Mouse (Mus musculus): ENCODE measurements around the gene Nrxn1.

The Nrxn1 gene

DNA sequence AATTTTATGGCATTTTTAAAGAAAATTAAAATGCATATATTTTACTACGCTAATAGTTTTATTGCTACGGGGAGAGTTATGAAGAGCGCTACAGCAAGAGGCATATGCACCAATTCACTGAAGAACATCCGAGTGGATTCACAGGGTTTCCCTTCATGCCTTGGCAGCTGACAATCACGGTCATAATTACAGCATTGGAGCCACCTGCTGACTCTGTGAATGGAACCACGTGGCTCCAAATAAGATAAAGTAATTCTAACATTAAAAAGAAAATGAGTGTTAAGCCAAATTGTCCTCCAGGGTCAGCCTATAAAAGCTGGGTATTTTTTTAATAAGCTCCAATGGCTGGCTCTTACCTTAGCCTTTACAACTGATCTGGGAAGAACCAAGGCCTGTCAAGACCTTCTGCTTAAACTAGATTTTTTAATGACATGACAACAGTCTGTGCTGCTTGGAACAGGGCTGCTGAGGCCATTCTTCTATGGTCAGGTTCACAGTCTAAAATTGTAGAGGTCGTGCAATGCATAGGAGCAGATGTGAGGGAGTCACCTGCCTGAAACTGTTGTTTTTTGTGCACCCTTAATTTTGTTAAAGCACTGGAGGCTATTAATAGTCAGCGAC lies 548.1 kb downstream of the Nrxn1 start:
- TF ChIP-seq GATA4 (IDR thresholded peaks at IDR 0.05; ENCODE audit: insufficient replicate concordance, low read length), result no peak

DNA sequence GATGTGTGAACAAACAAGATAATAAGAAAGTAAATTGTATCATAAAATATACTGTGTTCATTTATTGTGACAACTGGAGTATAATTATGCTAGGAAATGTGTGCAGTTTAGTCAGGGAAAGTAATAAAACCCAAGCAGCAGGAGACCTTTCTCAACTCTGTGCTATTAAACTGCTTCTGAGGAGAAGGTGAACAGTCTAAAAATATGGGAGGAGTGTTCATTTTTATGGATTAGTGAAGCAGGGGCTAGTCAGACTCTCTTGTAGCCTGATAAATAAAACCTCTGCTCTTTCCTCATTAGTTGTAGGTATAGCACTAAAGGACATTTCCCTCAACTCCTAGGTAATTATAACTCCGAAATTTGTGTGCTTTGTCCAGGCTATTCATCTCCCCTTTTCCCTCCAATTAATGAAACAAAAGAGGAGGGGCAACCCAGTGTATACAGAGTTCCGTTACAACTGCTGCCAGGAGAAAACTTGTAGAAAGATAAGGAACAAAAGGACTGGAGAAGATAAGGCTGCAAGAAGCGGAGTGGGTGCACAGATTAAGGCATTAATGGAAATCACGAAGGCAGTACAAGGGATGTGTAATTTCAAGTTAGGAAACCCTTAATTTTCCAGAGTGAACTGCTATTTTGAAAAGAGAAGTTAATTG lies 548.8 kb downstream of the Nrxn1 start:
- TF ChIP-seq GATA4 (IDR thresholded peaks at IDR 0.05; ENCODE audit: insufficient replicate concordance, low read length), result no peak

DNA sequence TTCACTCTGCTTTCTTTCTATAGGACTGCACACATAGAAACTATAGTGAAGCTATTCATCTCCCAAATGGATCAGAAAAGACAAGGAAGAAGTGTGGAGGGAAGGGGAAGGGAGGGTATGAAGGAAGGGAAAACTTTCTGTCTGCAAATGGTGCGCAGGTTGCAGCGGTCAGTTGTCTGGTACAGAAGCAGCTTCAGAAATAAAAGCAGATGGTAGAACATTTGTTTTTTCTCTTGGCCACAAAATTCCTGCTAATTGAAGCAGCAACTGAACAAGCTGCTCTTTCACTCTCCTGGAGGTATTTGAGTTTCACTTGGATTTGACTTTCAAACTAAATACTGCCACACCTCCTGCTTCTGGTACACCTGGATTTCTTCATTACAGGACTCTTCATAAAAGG lies 561.4 kb downstream of the Nrxn1 start:
- TF ChIP-seq GATA4 (IDR thresholded peaks at IDR 0.05; ENCODE audit: insufficient replicate concordance, low read length), result no peak

DNA sequence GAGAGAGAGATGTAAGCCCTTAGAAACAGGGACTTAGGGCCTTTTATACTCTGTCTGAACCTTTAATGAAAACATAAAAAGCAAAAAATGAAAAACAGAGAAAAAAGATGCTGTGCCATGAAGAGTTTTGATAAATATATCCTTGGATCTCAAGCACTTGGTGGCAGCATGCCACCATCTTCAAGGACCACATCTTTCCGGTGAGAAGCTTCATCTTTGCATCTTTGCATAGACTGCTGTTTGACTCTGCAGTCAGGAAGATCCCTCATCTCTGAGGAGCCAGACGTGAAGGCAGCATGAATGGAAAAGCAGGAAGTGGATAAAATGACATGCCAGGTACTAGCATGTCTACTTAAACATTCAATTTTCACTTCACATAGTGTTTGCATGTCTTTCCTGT lies 586.8 kb downstream of the Nrxn1 start:
- no peak for TF ChIP-seq GATA4 (IDR thresholded peaks at IDR 0.05; ENCODE audit: insufficient replicate concordance, low read length)

DNA sequence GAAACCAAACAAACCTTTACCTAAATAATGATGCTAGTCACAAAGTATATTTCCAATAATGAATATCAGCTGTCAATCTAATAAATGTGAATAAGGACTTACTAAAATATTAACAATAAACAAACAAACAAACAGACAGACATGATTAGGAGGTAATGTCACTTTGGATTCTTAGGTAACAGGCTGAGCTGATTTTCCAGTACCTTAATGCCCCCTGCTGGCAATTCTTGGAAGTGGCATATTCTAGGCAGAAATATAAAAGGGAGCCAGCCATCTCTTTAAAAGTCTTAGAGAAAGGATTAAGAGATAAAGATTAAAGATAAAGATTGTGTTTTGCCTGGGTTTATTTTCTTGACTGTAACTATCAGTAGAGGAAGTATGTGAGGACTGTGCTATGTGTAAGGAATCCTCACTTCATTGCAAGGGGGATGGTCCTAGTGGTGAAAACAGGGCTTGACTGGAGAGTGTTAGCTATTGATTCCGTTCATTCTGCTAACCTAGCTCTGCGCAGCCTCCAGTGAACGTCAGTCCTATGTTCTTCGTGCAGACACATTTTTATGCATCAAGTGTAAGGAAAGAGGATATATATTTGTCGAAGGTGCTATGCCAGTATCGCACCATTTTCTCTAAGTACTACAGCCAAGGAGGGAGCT lies 591.7 kb downstream of the Nrxn1 start:
- TF ChIP-seq GATA4 (IDR thresholded peaks at IDR 0.05; ENCODE audit: insufficient replicate concordance, low read length), result no peak

DNA sequence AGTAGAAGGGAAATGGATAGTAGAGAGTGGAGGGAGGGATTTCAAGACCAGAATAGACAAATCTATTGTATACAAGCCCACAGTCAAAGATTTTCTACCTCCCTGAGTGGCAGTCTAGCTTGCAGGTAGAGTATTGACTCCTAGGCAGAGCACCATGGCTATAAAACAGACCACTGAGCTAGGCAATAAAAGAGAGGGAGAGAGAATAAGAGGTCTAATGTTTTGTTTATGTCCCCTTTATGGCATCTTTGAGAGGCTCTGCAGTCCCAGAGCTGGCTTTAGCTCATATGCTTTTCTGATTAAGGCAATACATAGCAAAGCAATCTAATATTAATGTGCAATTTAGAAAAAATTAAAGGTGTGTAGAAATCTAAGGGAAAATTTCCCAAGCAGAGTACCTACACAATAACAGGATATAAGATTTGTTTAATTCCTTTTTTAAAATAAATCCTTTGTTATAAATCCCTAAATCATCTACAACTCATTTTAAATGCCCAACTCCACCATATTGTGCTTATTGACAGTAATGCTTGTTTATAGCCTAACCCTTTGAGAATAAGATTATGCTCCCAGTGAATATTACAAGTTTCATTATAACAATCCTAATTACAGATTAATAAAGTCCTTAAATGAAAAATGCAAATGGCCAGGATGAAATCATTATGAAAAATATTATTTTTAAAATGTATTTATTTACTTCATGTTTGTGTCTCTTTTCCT lies 613.2 kb downstream of the Nrxn1 start:
- no peak for TF ChIP-seq GATA4 (IDR thresholded peaks at IDR 0.05; ENCODE audit: insufficient replicate concordance, low read length)

DNA sequence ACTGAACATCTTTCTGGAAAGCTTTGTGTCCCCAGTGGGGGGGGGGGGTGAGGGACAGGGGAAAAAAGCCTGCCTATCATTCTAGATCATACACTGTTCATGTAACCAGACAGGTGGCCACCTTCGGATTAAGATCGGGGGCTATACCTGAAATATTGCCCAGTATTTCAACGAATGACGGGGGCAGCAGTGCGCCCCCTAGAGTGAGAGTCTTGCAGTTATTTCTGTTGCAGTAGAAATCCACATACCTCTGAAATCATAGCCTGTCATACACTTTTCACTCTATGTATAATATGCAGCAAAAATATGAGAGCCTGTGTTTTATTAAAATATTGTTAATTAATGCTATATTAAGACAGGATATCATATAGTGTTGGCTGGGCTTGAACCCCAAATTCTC lies 636.1 kb downstream of the Nrxn1 start:
- no peak for TF ChIP-seq GATA4 (IDR thresholded peaks at IDR 0.05; ENCODE audit: insufficient replicate concordance, low read length)

DNA sequence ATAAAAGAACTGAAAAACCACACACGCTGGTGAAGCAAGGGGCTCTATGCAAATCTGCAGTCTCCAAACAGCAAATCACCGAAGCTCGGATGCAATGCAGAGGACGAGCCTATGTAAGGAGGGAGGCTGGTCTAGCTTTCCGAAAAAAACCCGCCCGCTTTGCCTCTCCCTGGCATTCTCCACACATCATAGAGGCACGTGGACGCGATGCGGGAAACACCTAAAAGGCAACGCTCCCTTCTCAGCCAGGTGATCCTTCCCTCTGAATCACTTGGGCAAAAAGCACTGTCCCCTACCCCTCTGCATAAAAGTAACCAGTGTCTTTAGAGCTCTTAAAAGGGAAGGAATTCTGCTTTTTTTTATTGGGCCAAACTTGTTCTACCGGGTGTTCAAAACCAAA lies 637.0 kb downstream of the Nrxn1 start:
- TF ChIP-seq GATA4 (IDR thresholded peaks at IDR 0.05; ENCODE audit: insufficient replicate concordance, low read length), result no peak

DNA sequence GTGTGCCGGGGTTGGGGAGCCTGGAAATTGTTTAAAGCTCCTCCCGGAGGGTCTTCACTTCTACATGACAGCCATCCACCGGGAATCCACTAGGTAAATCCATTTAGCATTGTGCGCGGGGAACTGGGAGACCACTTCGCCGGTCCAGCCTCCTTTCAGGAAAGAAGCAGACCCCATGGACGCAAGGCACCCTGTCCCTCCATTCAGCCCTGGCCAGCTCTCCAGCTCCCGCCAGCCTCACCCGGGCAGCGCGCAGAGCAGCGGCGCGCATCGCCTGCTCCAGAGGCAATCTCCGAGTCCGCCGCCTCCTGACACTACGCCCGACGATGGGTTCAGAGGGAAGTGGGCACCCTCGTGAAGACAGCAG lies 637.5 kb downstream of the Nrxn1 start:
- TF ChIP-seq GATA4 (IDR thresholded peaks at IDR 0.05; ENCODE audit: insufficient replicate concordance, low read length), result no peak

DNA sequence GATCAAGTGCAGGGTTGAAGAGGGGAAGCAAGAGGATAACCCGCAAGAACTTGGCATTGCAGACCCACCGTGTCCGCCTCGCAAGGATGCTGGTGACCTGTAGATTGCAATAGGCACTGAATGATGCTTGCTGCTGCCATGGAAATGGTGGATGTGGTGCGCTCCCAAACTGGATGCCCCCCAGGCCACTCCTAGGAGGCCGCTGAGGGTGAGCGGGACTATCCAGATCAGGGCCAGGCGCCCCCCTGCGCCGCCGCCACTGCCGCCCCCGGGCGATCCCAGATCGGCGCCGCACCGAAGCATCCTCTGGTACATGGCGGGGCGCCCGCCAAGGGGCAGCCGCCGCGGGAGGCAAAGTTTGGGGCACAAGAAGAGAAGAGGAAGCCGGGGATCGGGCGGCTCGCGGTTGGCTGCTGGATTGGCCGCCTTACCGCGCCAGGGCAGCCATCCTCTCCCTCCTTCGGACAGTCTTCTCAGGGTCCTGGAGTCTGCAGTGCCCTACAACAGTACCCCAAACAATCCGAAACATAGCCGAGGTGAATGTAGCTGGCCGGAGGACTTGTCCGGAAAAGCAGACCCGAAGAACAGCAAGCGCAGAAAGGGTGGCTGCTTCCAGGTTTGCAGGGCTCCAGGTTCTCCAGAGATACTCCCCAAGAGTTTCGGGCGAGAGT lies 638.0 kb downstream of the Nrxn1 start:
- TF ChIP-seq GATA4 (IDR thresholded peaks at IDR 0.05; ENCODE audit: insufficient replicate concordance, low read length), result no peak

DNA sequence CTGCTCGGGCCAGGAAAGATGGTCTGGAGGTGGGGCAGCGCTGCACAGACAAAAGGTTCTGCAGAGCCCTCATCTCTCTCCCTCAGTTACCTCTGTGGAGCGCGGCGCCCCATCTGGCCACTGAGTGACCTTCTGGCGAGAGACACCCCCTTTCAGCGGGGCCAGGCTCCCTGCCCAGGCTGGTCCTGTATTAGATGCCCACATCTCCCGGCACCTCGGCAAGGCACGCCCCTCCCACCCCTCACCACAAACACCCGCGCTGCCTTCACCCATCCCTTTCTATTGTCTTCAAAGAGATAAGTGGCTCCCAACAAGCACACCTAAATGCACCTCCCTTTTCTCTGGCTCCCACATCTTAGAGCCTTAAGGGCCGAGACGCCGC lies 638.5 kb downstream of the Nrxn1 start:
- TF ChIP-seq GATA4 (IDR thresholded peaks at IDR 0.05; ENCODE audit: insufficient replicate concordance, low read length), result no peak

DNA sequence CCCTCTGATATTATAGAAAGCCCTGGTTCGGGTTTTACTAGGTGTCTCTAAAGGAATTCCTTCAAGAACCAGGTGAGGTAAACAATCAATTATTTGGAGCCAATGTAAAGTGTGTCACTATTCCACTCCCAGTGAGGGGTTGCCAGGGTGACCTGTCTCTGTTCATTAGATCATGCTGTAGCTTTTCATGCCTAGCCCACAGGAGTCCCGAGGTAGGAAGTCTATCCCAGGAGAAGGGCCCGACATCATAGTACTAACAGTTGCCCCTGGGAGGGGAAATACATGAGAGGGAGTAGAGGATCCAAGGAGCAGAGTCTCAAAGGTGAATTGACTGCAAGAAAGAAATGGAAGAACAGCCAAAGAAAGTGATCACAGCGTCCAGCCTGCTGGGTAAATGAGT lies 639.6 kb downstream of the Nrxn1 start:
- TF ChIP-seq GATA4 (IDR thresholded peaks at IDR 0.05; ENCODE audit: insufficient replicate concordance, low read length), result no peak

DNA sequence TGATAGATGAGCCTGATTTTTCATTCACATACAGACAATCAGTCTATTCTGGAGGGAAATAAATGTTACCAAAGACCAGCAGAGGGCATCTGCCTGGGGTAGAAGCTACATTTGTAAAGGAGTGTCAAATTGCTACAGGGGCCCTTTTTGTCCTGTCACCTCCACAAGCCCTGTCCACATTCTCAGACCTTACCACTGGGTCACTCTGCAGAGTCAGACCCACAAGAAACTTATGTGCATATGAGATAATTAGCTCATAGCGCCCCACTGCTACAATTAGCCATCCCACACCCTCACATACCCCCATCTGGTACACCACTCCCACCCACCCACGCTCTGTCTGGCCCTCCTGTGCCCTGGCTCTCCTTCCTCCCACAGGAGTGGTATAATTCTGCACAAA lies 640.1 kb downstream of the Nrxn1 start:
- TF ChIP-seq GATA4 (IDR thresholded peaks at IDR 0.05; ENCODE audit: insufficient replicate concordance, low read length), result no peak

DNA sequence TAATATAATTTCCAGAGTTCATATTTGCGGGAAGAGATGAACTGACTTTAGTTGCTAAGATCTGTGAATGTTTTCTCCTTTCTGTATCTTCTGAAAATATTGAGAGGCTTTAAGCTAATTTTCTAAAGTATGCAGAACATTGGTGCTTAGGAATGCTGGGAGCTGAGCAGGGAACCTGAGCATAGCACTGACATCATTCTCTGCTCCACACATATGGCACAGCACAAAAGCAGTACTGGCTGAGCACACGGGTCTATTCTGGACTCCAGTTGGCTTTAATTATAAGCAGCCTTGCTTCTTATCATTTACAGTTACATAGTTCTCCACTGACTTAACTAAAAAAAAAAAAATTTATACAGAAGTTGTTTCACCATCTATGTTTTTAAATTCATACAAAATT lies 641.5 kb downstream of the Nrxn1 start:
- no peak for TF ChIP-seq GATA4 (IDR thresholded peaks at IDR 0.05; ENCODE audit: insufficient replicate concordance, low read length)

DNA sequence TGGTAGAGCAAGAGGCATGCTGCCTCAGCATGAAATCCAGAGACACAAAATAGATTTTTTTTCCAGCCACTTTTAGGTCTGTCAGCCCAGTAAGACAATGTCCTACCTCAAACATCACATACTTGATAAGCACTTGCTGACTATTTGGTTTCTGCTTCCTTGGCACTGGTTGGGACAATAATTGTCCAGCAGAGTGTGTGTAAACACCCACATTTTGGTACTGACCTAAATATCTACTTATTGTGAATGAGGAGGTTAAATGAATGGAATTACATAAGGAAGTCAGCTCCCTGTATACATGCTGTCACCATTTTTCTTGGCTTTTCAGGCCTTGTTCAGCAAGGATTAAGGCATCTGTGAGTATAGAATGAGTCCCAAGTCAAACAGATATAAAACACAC lies 649.8 kb downstream of the Nrxn1 start:
- no peak for TF ChIP-seq GATA4 (IDR thresholded peaks at IDR 0.05; ENCODE audit: insufficient replicate concordance, low read length)

DNA sequence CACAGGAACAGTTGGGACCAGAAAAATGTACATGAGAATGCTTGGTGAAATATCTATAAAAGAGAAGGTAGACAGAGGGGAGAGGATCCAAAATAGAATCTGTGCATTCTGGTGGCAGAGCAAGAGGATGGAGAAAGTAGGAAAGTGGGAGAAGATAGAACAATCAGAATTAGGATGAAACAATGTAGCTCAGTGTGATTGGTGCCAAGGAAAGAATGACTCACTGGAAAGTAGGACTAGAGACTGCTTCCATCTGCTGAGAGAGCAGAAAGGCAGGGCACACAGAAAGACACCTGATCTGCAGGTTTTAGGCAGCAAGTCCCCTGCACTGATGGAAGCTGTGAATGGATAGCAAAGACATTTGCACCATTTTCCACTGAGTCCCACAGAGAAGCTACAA lies 657.0 kb downstream of the Nrxn1 start:
- no peak for TF ChIP-seq GATA4 (IDR thresholded peaks at IDR 0.05; ENCODE audit: insufficient replicate concordance, low read length)
